Comparison of ENCODE assay signal across 9 mouse cellular contexts in the genomic region with DNA sequence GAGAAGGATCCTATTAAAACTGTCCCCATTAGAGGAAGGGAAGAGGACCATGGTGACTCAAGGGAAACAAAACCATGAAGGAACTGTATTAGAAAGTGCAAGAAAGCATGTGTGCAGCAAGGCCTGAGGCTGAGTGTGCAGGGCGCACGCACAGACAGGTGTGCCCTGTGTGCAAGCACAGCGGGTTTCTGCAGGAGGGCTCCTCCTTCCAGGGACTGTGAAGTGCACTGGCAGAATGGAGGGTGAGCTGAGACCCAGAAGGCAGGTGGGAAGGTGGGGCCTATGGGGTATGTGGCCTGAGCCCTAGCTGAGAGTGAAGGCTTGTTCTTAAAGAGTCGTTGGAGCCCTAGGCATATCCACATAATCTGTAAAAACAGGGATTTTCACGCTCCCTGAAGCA. TPM values are rescaled to one million over a fixed set of nuclear protein-coding genes. Genes with fewer than 3 reads are reported as not detected.
DNase-seq lines count a peak whose midpoint lies in the region; ATAC-seq and TF ChIP-seq lines count a peak whose summit lies in the region.
"Had no signal": no experiment of that assay in that cellular context is flagged by ENCODE, and none has a peak within 500 bp of the region (broad histone marks: within the 10 kb centered on the region; RNA-seq: fewer than 3 reads in every experiment).

No protein-coding gene starts in this region.

- DNase-seq in kidney, postnatal 0 days (ENCODE audit: low spot score), result no peak
- no peak for DNase-seq in kidney, postnatal 4 days
- DNase-seq in forebrain, embryonic 14.5 days (ENCODE audit: low spot score), result no peak
- peak; percentile 61 for DNase-seq in thymus, postnatal 0 days (ENCODE audit: low spot score)
- DNase-seq in spleen, postnatal 10 days (ENCODE audit: low spot score in 2 of 2), result no peak
- no peak for DNase-seq in gastrocnemius, adult 18-20 months (ENCODE audit: low spot score)
- no peak for DNase-seq in adrenal gland, postnatal 25 days
- DNase-seq: right cerebral cortex, postnatal 25 days had no signal

- H3K9ac ChIP-seq in kidney, postnatal 0 days (ENCODE audit: low read depth, low read length), result peak overlapping the region; percentile 95; the same call in 1 of the 2 replicates
- peak overlapping the region; percentile 93 for H3K9ac ChIP-seq in forebrain, embryonic 14.5 days (ENCODE audit: low read length)
- H3K9ac ChIP-seq in liver, embryonic 12.5 days, result no peak overlapping the region

- 0 out of 2 replicates have a peak, but pooled peaks cover 2% of the 10 kb centered on the region for H3K36me3 ChIP-seq in kidney, postnatal 0 days (ENCODE audit: insufficient read depth, low read length)
- H3K36me3 ChIP-seq in forebrain, embryonic 14.5 days (ENCODE audit: control insufficient read depth, insufficient read depth, low read length), result peaks cover 18% of the 10 kb centered on the region
- H3K36me3 ChIP-seq in liver, embryonic 12.5 days, result peaks cover 5% of the 10 kb centered on the region; the same call in 1 of the 2 replicates

- TF ChIP-seq CTCF in kidney, postnatal 0 days (IDR thresholded peaks at IDR 0.05; ENCODE audit: low read depth), result no peak

- H3K27ac ChIP-seq in kidney, postnatal 0 days, result peak overlapping the region; percentile 92; the same call in 1 of the 2 replicates
- peak overlapping the region; percentile 91; the same call in 1 of the 2 replicates for H3K27ac ChIP-seq in forebrain, embryonic 14.5 days (ENCODE audit: low read depth, low read length)
- no peak overlapping the region for H3K27ac ChIP-seq in liver, embryonic 12.5 days

- no peaks in the 10 kb centered on the region for H3K27me3 ChIP-seq in kidney, postnatal 0 days (ENCODE audit: insufficient read depth, low read length)
- no peaks in the 10 kb centered on the region for H3K27me3 ChIP-seq in forebrain, embryonic 14.5 days (replicated peaks; ENCODE audit: control insufficient read depth, insufficient read depth, low read length)
- peaks cover 64% of the 10 kb centered on the region for H3K27me3 ChIP-seq in liver, embryonic 12.5 days (replicated peaks)

- WGBS in kidney, postnatal 0 days, result 45% methylated on average over 5 of the region's 5 CpGs
- 37% methylated on average over 5 of the region's 5 CpGs for WGBS in forebrain, embryonic 14.5 days
- WGBS in liver, embryonic 12.5 days (ENCODE audit: insufficient replicate concordance), result 54% methylated on average over 5 of the region's 5 CpGs

- H3K4me2 ChIP-seq in kidney, postnatal 0 days (ENCODE audit: low read length), result peak overlapping the region; percentile 80
- peak overlapping the region; percentile 59 for H3K4me2 ChIP-seq in forebrain, embryonic 14.5 days (ENCODE audit: low read length)
- H3K4me2 ChIP-seq in liver, embryonic 12.5 days, result peak overlapping the region; percentile 71

- no peaks in the 10 kb centered on the region for H3K9me3 ChIP-seq in kidney, postnatal 0 days (replicated peaks; ENCODE audit: low read length)
- H3K9me3 ChIP-seq in forebrain, embryonic 14.5 days (replicated peaks; ENCODE audit: control insufficient read depth, low read length), result no peaks in the 10 kb centered on the region
- H3K9me3 ChIP-seq in liver, embryonic 12.5 days (replicated peaks), result no peaks in the 10 kb centered on the region

- peak overlapping the region; percentile 90 for H3K4me3 ChIP-seq in kidney, postnatal 0 days (replicated peaks; ENCODE audit: low read depth, low read length)
- peak overlapping the region; percentile 89 for H3K4me3 ChIP-seq in forebrain, embryonic 14.5 days (ENCODE audit: low read depth, low read length)
- H3K4me3 ChIP-seq in liver, embryonic 12.5 days, result no peak overlapping the region

- ATAC-seq in kidney, postnatal 0 days (replicated peaks; ENCODE audit: low FRiP score, low read depth), result no peak
- no peak for ATAC-seq in forebrain, embryonic 14.5 days
- ATAC-seq in liver, embryonic 12.5 days, result no peak

- H3K4me1 ChIP-seq in kidney, postnatal 0 days (replicated peaks; ENCODE audit: insufficient read depth, low read length), result peaks cover 18% of the 10 kb centered on the region
- peaks cover 15% of the 10 kb centered on the region for H3K4me1 ChIP-seq in forebrain, embryonic 14.5 days (ENCODE audit: control insufficient read depth, insufficient read depth, low read length)
- peaks cover 21% of the 10 kb centered on the region for H3K4me1 ChIP-seq in liver, embryonic 12.5 days

RNA-seq across cellular contexts. Expression of a gene that starts 1.9 kb away (rescaled TPM):
- 34.0 and 37.6 TPM in 2 replicates for polyA plus RNA-seq in kidney, postnatal 0 days (2015; fragmentation: Nextera tagmentation; extraction: Ambion mirVana)
- polyA plus RNA-seq in forebrain, embryonic 14.5 days (2014; fragmentation: Nextera tagmentation; extraction: Ambion mirVana), result 42.0 and 50.2 TPM in 2 replicates
- polyA plus RNA-seq in liver, embryonic 12.5 days (2016; fragmentation: Nextera tagmentation; extraction: Ambion mirVana), result 18.1 and 19.3 TPM in 2 replicates
- 32.2 and 33.7 TPM in 2 replicates for polyA plus RNA-seq in thymus, postnatal 0 days (2015; fragmentation: Nextera tagmentation; extraction: Ambion mirVana)
- 1 to 10 TPM; 2.0 to 2.2 TPM for total RNA-seq in gastrocnemius, adult 18-20 months (2021)
- total RNA-seq in adrenal gland, postnatal 25 days (2021), result 55.0 and 60.3 TPM in 2 replicates
